8 mouse cellular contexts compared by ENCODE assay signal in genomic region chr6:4414166-4414565, GRCm38 (mm10).
DNase-seq lines count a peak whose midpoint lies in the region; ATAC-seq and TF ChIP-seq lines count a peak whose summit lies in the region.

No protein-coding gene starts in this region.

- H3K9ac ChIP-seq in kidney, postnatal 0 days (ENCODE audit: low read depth, low read length), result no peak overlapping the region
- H3K9ac ChIP-seq in midbrain, postnatal 0 days (replicated peaks; ENCODE audit: low read length, poor library complexity, severe bottlenecking), result no peak overlapping the region

- H3K4me1 ChIP-seq in kidney, postnatal 0 days (replicated peaks; ENCODE audit: insufficient read depth, low read length), result no peaks in the 10 kb centered on the region
- no peaks in the 10 kb centered on the region for H3K4me1 ChIP-seq in midbrain, postnatal 0 days (ENCODE audit: insufficient read depth, low read length)

- no peaks in the 10 kb centered on the region for H3K9me3 ChIP-seq in kidney, postnatal 0 days (replicated peaks; ENCODE audit: low read length)
- H3K9me3 ChIP-seq in midbrain, postnatal 0 days (ENCODE audit: low read length), result no peaks in the 10 kb centered on the region

- 47% methylated on average over 6 of the region's 6 CpGs for WGBS in kidney, postnatal 0 days
- 39% methylated on average over 6 of the region's 6 CpGs for WGBS in midbrain, postnatal 0 days

- no peak for DNase-seq in frontal cortex, postnatal 25 days (ENCODE audit: low spot score in 2 of 2)
- peak; percentile 52 for DNase-seq in right cerebral cortex, postnatal 4 days
- DNase-seq in right cerebral cortex, postnatal 36 days (ENCODE audit: low spot score in 2 of 2), result no peak
- DNase-seq in cerebellum, postnatal 36 days, result peak; percentile 39 to 43
- peak; percentile 59 for DNase-seq in kidney, postnatal 0 days (ENCODE audit: low spot score)
- DNase-seq in midbrain, postnatal 0 days (ENCODE audit: low spot score), result peak; percentile 39
- no peak for DNase-seq in yolk sac, embryonic 10.5 days (ENCODE audit: low spot score)

- H3K4me2 ChIP-seq in kidney, postnatal 0 days (ENCODE audit: low read length), result no peak overlapping the region
- H3K4me2 ChIP-seq in midbrain, postnatal 0 days (ENCODE audit: low read depth, low read length, poor library complexity, severe bottlenecking), result no peak overlapping the region

- no peak overlapping the region for H3K27ac ChIP-seq in kidney, postnatal 0 days
- H3K27ac ChIP-seq in midbrain, postnatal 0 days (ENCODE audit: low read depth, low read length), result no peak overlapping the region

- no peaks in the 10 kb centered on the region for H3K27me3 ChIP-seq in kidney, postnatal 0 days (ENCODE audit: insufficient read depth, low read length)
- no peaks in the 10 kb centered on the region for H3K27me3 ChIP-seq in midbrain, postnatal 0 days (ENCODE audit: insufficient read depth, low read length)

- H3K4me3 ChIP-seq in kidney, postnatal 0 days (replicated peaks; ENCODE audit: low read depth, low read length), result no peak overlapping the region
- no peak overlapping the region for H3K4me3 ChIP-seq in midbrain, postnatal 0 days (ENCODE audit: low read depth, low read length)

- peak; percentile 76 for TF ChIP-seq CTCF in kidney, postnatal 0 days (IDR thresholded peaks at IDR 0.05; ENCODE audit: low read depth)
- peak; percentile 65 for TF ChIP-seq CTCF in midbrain, postnatal 0 days (IDR thresholded peaks at IDR 0.05)

- H3K36me3 ChIP-seq in kidney, postnatal 0 days (ENCODE audit: insufficient read depth, low read length), result no peaks in the 10 kb centered on the region
- no peaks in the 10 kb centered on the region for H3K36me3 ChIP-seq in midbrain, postnatal 0 days (ENCODE audit: insufficient read depth, low read length)

- peak; percentile 67 for ATAC-seq in frontal cortex, adult (ENCODE audit: low TSS enrichment)
- no peak for ATAC-seq in kidney, postnatal 0 days (replicated peaks; ENCODE audit: low FRiP score, low read depth)
- no peak for ATAC-seq in midbrain, postnatal 0 days (ENCODE audit: low FRiP score)

Comparison
In these comparisons a context has a peak if more than half of its experiments do, and no peak if none do; other contexts are left out.
1. DNase-seq: peak in right cerebral cortex, postnatal 4 days (single experiment), cerebellum, postnatal 36 days (2 of 2), kidney, postnatal 0 days (single experiment) and midbrain, postnatal 0 days (single experiment); none in frontal cortex, postnatal 25 days (0 of 2), right cerebral cortex, postnatal 36 days (0 of 2) and yolk sac, embryonic 10.5 days (single experiment).